Mouse (Mus musculus) liver, embryonic 15.5 days (tissue): ENCODE data around the gene Gm45062. TPM values are rescaled to one million over a fixed set of nuclear protein-coding genes. Genes with fewer than 3 reads are reported as not detected.

ENCODE experiments used
- ATAC-seq: fragments of 200-750 bp; cut with Nextera tagmentation; 2 replicates; pipeline ENCODE4 v1.8.0; 2017; ENCODE audit warnings: moderate number of reproducible peaks, mild to moderate bottlenecking, moderate library complexity; ENCODE audit not compliant: insufficient read depth
- H3K27ac ChIP-seq: fragments of 300-500 bp; sonication (generic); replicated peaks from 2 replicates; pipeline ENCODE4 v1.5.1; 2015; ENCODE audit warnings: mild to moderate bottlenecking, inconsistent platforms
- H3K27me3 ChIP-seq: fragments of 300-500 bp; sonication (generic); 2 replicates; pipeline ENCODE4 v1.6.1; 2015; ENCODE audit warnings: mild to moderate bottlenecking, inconsistent platforms
- H3K36me3 ChIP-seq: fragments of 300-500 bp; sonication (generic); replicated peaks from 2 replicates; pipeline ENCODE4 v1.6.1; 2015; ENCODE audit warnings: moderate library complexity, mild to moderate bottlenecking, inconsistent platforms
- H3K4me1 ChIP-seq: fragments of 300-500 bp; sonication (generic); replicated peaks from 2 replicates; pipeline ENCODE4 v1.6.1; 2015; ENCODE audit warnings: inconsistent platforms
- H3K4me2 ChIP-seq: fragments of 300-500 bp; sonication (generic); 2 replicates; pipeline ENCODE4 v1.6.1; 2015; ENCODE audit warnings: moderate library complexity, mild to moderate bottlenecking, inconsistent platforms
- H3K4me3 ChIP-seq: fragments of 300-500 bp; sonication (generic); replicated peaks from 2 replicates; pipeline ENCODE4 v1.5.1; 2015; ENCODE audit warnings: mild to moderate bottlenecking, inconsistent platforms
- H3K9ac ChIP-seq: fragments of 300-500 bp; sonication (generic); 2 replicates; pipeline ENCODE4 v1.6.1; 2015; ENCODE audit warnings: moderate library complexity, mild to moderate bottlenecking, inconsistent platforms
- H3K9me3 ChIP-seq: fragments of 300-500 bp; sonication (generic); replicated peaks from 2 replicates; pipeline ENCODE4 v1.6.1; 2016; ENCODE audit warnings: inconsistent platforms
- WGBS: fragments of 180-500 bp; shearing (Covaris S2); methylation state at CpG from one replicate; pipeline ENCODE4 v1.1.7; 2015; ENCODE audit warnings: mixed read lengths; ENCODE audit not compliant: insufficient replicate concordance; 5-methylcytosine and 5-hydroxymethylcytosine counted together
- polyA plus RNA-seq: library from polyadenylated mRNA; unstranded; fragments of >200 nt; fragmentation: Nextera tagmentation; extraction: Ambion mirVana; gene quantifications from 2 replicates; pipeline ENCODE4 v1.2.1, GENCODE M21; 2015

The Gm45062 gene
- polyA plus RNA-seq, 1 experiment from 2014 or later = 1.8 TPM

DNA sequence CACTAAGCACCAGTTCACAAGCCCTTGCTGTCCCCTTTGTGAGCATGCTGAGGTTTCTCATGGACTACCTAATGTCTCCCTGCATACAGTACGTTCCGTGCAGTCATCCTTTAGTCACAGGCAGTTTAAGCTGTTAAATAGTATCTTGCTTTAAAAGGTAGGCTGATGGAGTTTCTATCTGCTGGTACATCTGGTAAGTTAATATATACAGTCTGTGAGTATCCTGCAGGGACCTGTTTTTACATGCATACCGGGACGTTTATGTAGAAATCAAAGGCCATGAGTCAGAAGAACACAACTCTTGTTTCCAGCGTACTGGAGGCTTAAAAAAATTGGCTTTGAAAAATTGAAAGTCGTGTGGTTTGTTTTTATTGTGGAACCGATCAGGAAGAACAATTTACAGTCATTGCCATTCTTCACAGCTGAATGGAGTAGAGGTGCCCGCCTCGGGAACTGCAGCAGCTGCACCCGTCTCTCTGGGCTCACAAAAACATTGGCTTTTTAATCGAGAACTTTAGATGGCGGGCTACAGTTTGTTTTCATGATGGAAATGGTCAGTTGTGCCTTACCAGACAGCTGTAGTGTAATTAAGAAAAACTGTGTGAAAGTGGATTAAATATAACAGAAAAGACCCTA lies 93.4 kb downstream of the Gm45062 start:
- no peak overlapping the region for H3K9ac ChIP-seq
- no peaks in the 10 kb centered on the region for H3K36me3 ChIP-seq
- H3K4me2 ChIP-seq = no peak overlapping the region
- H3K27ac ChIP-seq = no peak overlapping the region
- WGBS = 67% methylated on average over 12 of the region's 12 CpGs
- H3K4me3 ChIP-seq = no peak overlapping the region
- H3K9me3 ChIP-seq = no peaks in the 10 kb centered on the region
- ATAC-seq = no peak
- H3K27me3 ChIP-seq = no peaks in the 10 kb centered on the region
- peaks cover 9% of the 10 kb centered on the region for H3K4me1 ChIP-seq

DNA sequence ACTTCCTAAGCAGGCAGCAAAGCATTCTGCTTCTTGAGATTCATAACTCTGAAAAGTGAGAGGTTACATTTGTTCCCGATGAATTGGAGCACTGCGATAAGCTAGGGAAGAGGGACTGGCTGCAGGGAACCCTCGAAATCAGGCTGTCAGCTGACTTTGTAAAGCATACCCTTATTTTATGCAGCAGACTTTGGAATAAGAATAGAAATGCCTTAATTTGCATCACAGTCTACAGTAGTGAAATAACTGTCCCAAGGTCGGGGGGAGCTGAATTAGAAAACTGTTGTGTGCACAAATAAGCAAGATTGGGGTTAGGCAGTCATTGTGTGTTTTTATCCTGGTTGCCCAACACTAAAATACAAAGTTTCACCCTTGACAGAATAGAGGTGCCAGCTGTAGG lies 94.2 kb downstream of the Gm45062 start:
- ATAC-seq = no peak
- 68% methylated on average over 4 of the region's 4 CpGs for WGBS
- no peak overlapping the region for H3K9ac ChIP-seq
- no peaks in the 10 kb centered on the region for H3K27me3 ChIP-seq
- H3K4me2 ChIP-seq = no peak overlapping the region
- H3K4me1 ChIP-seq = peaks cover 9% of the 10 kb centered on the region
- no peak overlapping the region for H3K27ac ChIP-seq
- no peak overlapping the region for H3K4me3 ChIP-seq
- no peaks in the 10 kb centered on the region for H3K9me3 ChIP-seq
- H3K36me3 ChIP-seq = no peaks in the 10 kb centered on the region

- H3K4me1 ChIP-seq = peaks cover 1% of the 10 kb centered on the region
- H3K27me3 ChIP-seq = no peaks in the 10 kb centered on the region
- no peak overlapping the region for H3K4me3 ChIP-seq
- H3K36me3 ChIP-seq = no peaks in the 10 kb centered on the region
- ATAC-seq = no peak
- no peak overlapping the region for H3K9ac ChIP-seq
- WGBS = 60% methylated on average over 4 of the region's 4 CpGs
- no peak overlapping the region for H3K27ac ChIP-seq
- H3K4me2 ChIP-seq = no peak overlapping the region
- H3K9me3 ChIP-seq = no peaks in the 10 kb centered on the region
These were observed 95.6 kb downstream of the Gm45062 start for GRCm38 (mm10) chr6:8354846-8355245.

DNA sequence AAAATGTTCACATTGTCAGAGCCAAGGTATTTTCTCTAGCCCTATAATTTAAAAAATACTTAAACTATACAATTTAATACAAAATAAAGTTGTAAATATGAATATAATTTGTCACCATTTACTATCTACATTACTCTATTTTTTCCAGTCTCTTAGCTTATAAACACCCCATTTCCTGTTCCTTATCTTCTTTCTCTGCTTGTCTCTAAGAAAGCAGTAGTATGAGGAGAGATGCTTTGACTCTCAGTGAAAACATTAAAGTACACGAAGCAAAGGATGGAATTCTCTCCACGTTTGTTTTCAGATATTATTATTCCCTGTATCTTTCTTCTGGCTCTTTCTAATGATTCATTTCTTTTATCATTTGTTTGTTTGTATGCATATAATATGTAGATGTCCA lies 99.0 kb downstream of the Gm45062 start:
- ATAC-seq = no peak
- Histone ChIP-seq H3K27me3 (no peaks in the 10 kb centered on the region), H3K36me3 (no peaks in the 10 kb centered on the region), H3K4me1 (no peaks in the 10 kb centered on the region), H3K4me3 (no peak overlapping the region), H3K4me2 (no peak overlapping the region), H3K27ac (no peak overlapping the region), H3K9me3 (no peaks in the 10 kb centered on the region), H3K9ac (no peak overlapping the region)
- 21% methylated on average over 2 of the region's 2 CpGs for WGBS

GRCm38 (mm10) chr6:8358782-8359181 lies 99.5 kb downstream of the Gm45062 start:
- Histone ChIP-seq H3K9me3 (no peaks in the 10 kb centered on the region), H3K9ac (no peak overlapping the region), H3K27ac (no peak overlapping the region), H3K4me3 (no peak overlapping the region), H3K27me3 (no peaks in the 10 kb centered on the region), H3K4me1 (no peaks in the 10 kb centered on the region), H3K4me2 (no peak overlapping the region), H3K36me3 (no peaks in the 10 kb centered on the region)
- WGBS = 67% methylated on average over 2 of the region's 2 CpGs
- ATAC-seq = no peak

DNA sequence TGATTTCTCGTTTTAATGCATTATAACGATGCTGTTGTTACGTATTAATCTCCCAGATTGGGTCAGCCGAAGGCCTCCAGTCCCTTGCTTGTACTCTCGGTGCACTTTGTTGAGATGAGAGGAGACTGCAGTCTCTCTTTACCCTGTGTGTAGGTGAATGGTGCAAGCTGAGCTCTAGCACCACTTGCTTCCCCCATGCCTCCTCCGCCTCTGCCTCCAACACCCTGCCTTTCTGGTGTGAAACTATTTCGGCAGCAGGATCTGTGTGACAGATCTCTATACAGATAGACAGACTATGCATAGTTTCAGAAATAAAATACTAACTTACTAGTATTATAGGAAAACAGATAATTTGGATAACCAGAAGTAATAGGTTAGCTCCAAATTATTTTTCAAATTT lies 101.6 kb downstream of the Gm45062 start:
- Histone ChIP-seq H3K4me3 (no peak overlapping the region), H3K36me3 (no peaks in the 10 kb centered on the region), H3K9ac (no peak overlapping the region), H3K9me3 (no peaks in the 10 kb centered on the region), H3K4me1 (no peaks in the 10 kb centered on the region), H3K27ac (no peak overlapping the region), H3K27me3 (no peaks in the 10 kb centered on the region), H3K4me2 (no peak overlapping the region)
- ATAC-seq = no peak
- WGBS = 73% methylated on average over 7 of the region's 7 CpGs

DNA sequence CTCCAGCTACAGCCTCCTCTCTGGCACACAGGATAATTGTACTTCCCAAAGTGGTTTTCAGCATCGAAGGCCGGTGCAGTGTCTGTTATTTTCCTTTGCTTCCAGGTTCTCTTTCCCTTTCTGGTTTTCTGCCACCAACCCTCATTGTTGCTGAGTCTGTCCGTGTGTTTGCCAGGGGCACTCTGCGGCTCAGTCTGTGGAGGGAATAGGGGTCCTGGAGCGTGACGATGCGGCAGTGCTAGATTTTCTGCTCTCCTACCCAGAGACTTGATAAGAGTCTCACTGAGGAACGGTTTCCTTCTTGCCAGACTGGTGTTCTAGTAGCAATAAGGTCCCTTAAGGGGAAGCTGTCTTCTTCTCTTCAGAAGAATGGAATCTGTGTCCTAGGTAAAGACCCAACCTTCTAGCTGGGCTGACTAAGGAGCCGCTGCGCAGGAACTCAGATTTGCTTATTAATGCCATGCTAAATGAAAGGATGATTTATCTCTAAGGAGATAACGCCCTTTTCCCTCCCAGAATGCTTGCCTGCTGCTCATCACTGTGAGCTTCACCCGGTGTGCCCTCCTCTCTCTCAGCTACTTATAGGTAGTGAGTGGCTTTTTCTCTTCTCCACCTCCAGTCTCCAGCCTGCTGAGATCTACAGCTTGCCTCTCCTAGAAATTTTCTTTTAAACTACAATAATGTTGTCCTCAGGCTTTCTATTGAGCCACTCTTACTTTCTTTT lies 104.9 kb downstream of the Gm45062 start:
- H3K4me3 ChIP-seq = no peak overlapping the region
- no peaks in the 10 kb centered on the region for H3K4me1 ChIP-seq
- no peak for ATAC-seq
- 67% methylated on average over 12 of the region's 12 CpGs for WGBS
- no peaks in the 10 kb centered on the region for H3K9me3 ChIP-seq
- no peak overlapping the region for H3K9ac ChIP-seq
- H3K27me3 ChIP-seq = no peaks in the 10 kb centered on the region
- no peak overlapping the region for H3K4me2 ChIP-seq
- H3K27ac ChIP-seq = no peak overlapping the region
- H3K36me3 ChIP-seq = no peaks in the 10 kb centered on the region

- Histone ChIP-seq H3K27me3 (no peaks in the 10 kb centered on the region), H3K4me2 (no peak overlapping the region), H3K9ac (no peak overlapping the region), H3K4me1 (no peaks in the 10 kb centered on the region), H3K4me3 (no peak overlapping the region), H3K9me3 (no peaks in the 10 kb centered on the region), H3K36me3 (no peaks in the 10 kb centered on the region), H3K27ac (no peak overlapping the region)
- WGBS = 86% methylated on average over 11 of the region's 11 CpGs
- ATAC-seq = no peak
These were observed 105.5 kb downstream of the Gm45062 start for GRCm38 (mm10) chr6:8364757-8365150.

- no peak overlapping the region for H3K27ac ChIP-seq
- WGBS = 80% methylated on average over 4 of the region's 4 CpGs
- H3K36me3 ChIP-seq = no peaks in the 10 kb centered on the region
- H3K4me2 ChIP-seq = no peak overlapping the region
- H3K9me3 ChIP-seq = no peaks in the 10 kb centered on the region
- no peak for ATAC-seq
- no peaks in the 10 kb centered on the region for H3K27me3 ChIP-seq
- H3K4me1 ChIP-seq = no peaks in the 10 kb centered on the region
- H3K9ac ChIP-seq = no peak overlapping the region
- H3K4me3 ChIP-seq = no peak overlapping the region
These were observed 108.4 kb downstream of the Gm45062 start for GRCm38 (mm10) chr6:8367675-8368074.

GRCm38 (mm10) chr6:8368198-8368864 lies 109.1 kb downstream of the Gm45062 start:
- Histone ChIP-seq H3K27ac (no peak overlapping the region), H3K4me2 (no peak overlapping the region), H3K36me3 (no peaks in the 10 kb centered on the region), H3K27me3 (no peaks in the 10 kb centered on the region), H3K4me3 (no peak overlapping the region), H3K9me3 (no peaks in the 10 kb centered on the region), H3K4me1 (no peaks in the 10 kb centered on the region), H3K9ac (no peak overlapping the region)
- 58% methylated on average over 2 of the region's 2 CpGs for WGBS
- ATAC-seq = no peak

- Histone ChIP-seq H3K9ac (no peak overlapping the region), H3K9me3 (no peaks in the 10 kb centered on the region), H3K4me3 (no peak overlapping the region), H3K27ac (no peak overlapping the region), H3K27me3 (no peaks in the 10 kb centered on the region), H3K4me1 (no peaks in the 10 kb centered on the region), H3K36me3 (no peaks in the 10 kb centered on the region), H3K4me2 (no peak overlapping the region)
- 65% methylated on average over 3 of the region's 3 CpGs for WGBS
- no peak for ATAC-seq
These were observed 111.4 kb downstream of the Gm45062 start for GRCm38 (mm10) chr6:8370624-8371023.
